Mouse (Mus musculus) liver, adult 2 months (tissue): ENCODE results near the gene Urah. TPM values are rescaled to one million over a fixed set of nuclear protein-coding genes. Genes with fewer than 3 reads are reported as not detected.

Experiments
- DNase-seq: peaks from one replicate; pipeline ENCODE4 v3.0.0-alpha.2; 2011; ENCODE audit warnings: low read depth, low spot score; ENCODE audit errors: extremely low read depth
- H3K27ac ChIP-seq: fragments of 200-500 bp; replicated peaks from 2 replicates; pipeline ENCODE4 v1.5.1; 2012; ENCODE audit warnings: low read depth, mild to moderate bottlenecking, control low read depth, inconsistent platforms, low read length; ENCODE audit not compliant: insufficient read depth
- H3K27me3 ChIP-seq: fragments of 200-500 bp; 2 replicates; pipeline ENCODE4 v1.6.1; 2012; ENCODE audit warnings: mild to moderate bottlenecking, moderate library complexity, low read length, inconsistent platforms; ENCODE audit not compliant: control insufficient read depth, insufficient read depth
- H3K36me3 ChIP-seq: fragments of 200-500 bp; 2 replicates; pipeline ENCODE4 v1.6.1; 2012; ENCODE audit warnings: low read length, inconsistent platforms; ENCODE audit not compliant: control insufficient read depth, insufficient read depth
- H3K4me1 ChIP-seq: fragments of 200-500 bp; 2 replicates; pipeline ENCODE4 v1.6.1; 2011; ENCODE audit warnings: low read length; ENCODE audit not compliant: control insufficient read depth, insufficient read depth
- H3K4me3 ChIP-seq: fragments of 200-500 bp; 2 replicates; pipeline ENCODE4 v1.5.1; 2011; ENCODE audit warnings: low read depth, mild to moderate bottlenecking, control low read depth, low read length, moderate library complexity; ENCODE audit not compliant: insufficient read depth
- H3K79me2 ChIP-seq: fragments of 200-500 bp; 2 replicates; pipeline ENCODE4 v1.6.1; 2012; ENCODE audit warnings: inconsistent platforms, mild to moderate bottlenecking, low read length, moderate library complexity; ENCODE audit not compliant: control insufficient read depth, insufficient read depth
- H3K9ac ChIP-seq: fragments of 200-500 bp; 2 replicates; pipeline ENCODE4 v1.6.1; 2012; ENCODE audit warnings: low read depth, mild to moderate bottlenecking, control low read depth, inconsistent platforms, low read length
- CTCF ChIP-seq: fragments of 200-500 bp; IDR thresholded peaks from 2 replicates; pipeline ENCODE4 v1.5.1; 2011; ENCODE audit warnings: low read depth, low read length, control low read depth
- POLR2A ChIP-seq: fragments of 200-500 bp; IDR thresholded peaks from 2 replicates; pipeline ENCODE4 v1.6.1; 2011; ENCODE audit warnings: low read length, control low read depth; ENCODE audit not compliant: insufficient read depth; ENCODE audit errors: extremely low read depth
- WGBS: fragments of 180-500 bp; shearing (Covaris S2); methylation state at CpG from one replicate; pipeline ENCODE4 v1.1.7; 2018; 5-methylcytosine and 5-hydroxymethylcytosine counted together
- polyA plus RNA-seq: library from polyadenylated mRNA; depleted of rRNA; stranded (reverse); fragments of >200 nt; gene quantifications from 2 replicates; pipeline ENCODE4 v1.2.3, GENCODE M21; 2012
- total RNA-seq: library from RNA; depleted of rRNA; stranded (reverse); fragments of >200 nt; gene quantifications from 2 replicates; pipeline ENCODE4 v1.2.3, GENCODE M21; 2014

Urah gene
- total and polyA plus RNA-seq, 2 experiments, result 549 to 1,096 TPM

DNA sequence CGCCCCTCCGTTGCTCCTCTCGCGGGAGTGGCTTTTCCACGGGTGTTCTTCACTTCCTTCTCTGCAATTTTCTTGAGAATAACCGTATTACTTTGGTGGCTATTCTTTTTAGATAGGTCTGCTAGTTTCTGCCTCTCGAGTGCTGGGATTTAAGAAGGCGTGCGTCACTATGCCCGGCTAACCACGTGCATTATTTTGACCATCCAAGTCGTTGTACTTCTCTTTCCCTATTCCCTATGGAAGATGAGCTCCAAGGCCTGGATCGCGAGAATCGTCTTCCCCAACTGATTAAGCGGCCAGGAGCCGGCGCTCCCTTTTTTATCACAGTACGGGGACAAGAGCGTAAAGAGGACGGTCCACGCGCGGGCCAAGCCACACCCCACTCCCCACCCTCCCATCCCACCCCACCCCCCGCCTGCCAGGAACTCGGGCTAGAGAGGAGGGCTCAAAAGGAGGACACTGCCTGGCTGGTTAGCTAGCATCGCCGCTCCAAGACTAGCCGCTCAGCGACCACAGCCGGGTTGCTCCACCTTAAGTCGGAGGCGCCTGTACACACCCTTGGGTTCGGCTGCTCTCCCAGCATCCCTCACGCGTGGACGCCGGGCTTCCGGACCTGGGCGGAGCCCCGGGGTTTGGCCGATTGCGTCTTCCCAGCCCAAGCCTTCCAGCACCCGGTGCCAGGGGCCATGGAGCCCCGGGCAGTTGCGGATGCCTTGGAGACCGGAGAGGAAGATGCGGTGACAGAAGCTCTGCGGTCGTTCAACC lies 22.1 kb downstream of the Urah start, which contains the start of gene Ric8a:
TSS of gene Ric8a (plus strand) at position 173 of the 765 bp plus-strand sequence.
- peak within 1 kb of the TSS; percentile 91 for H3K9ac ChIP-seq
- DNase-seq, result peak; percentile 80
- peaks cover 35% of the 10 kb centered on the region for H3K4me1 ChIP-seq
- H3K36me3 ChIP-seq, result peaks cover 8% of the 10 kb centered on the region; the same call in 1 of the 2 replicates
- H3K27me3 ChIP-seq, result no peaks in the 10 kb centered on the region
- peak within 1 kb of the TSS; percentile 97 for H3K27ac ChIP-seq
- H3K79me2 ChIP-seq, result peaks cover 30% of the 10 kb centered on the region
- WGBS, result under 1% methylated on average over 50 of the region's 50 CpGs
- peak within 1 kb of the TSS; percentile 92 for H3K4me3 ChIP-seq
- TF ChIP-seq POLR2A (peak; percentile 66), CTCF (no peak)

DNA sequence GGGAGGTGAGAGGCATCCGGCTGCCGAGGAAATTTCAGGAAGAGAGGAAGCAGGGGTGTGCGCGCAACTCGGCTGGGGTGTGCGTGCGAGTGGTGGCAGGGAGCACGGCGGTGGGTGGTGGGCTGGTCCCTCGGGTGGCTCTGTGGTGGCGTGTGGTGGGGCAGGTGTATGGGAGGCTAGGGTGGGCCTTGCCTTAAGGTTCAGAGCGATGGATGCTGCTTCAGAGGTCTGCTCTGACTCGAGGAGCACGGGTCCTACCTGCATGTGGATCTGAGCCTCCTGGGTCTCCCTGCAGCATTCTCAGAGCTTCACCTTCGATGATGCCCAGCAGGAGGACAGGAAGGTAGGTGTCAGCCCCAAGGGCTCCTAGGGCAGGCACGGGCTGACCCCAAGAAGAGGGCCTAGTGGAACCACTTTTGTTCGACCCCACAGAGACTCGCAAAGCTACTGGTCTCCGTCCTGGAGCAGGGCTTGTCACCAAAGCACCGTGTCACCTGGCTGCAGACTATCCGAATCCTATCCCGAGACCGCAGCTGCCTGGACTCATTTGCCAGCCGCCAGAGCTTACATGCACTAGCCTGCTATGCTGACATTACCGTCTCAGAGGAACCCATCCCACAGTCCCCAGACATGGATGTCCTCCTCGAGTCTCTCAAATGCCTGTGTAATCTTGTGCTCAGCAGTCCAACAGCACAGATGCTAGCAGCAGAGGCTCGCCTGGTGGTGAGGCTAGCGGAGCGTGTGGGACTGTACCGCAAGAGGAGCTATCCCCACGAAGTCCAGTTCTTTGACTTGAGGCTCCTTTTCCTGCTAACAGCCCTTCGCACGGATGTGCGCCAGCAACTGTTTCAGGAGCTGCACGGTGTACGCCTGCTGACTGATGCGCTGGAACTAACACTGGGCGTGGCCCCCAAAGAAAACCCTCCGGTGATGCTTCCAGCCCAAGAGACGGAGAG lies 23.0 kb downstream of the Urah start, which contains the start of gene Bet1l:
TSS of gene Bet1l (minus strand) at position 28 of the 956 bp plus-strand sequence.
- TF ChIP-seq CTCF, result no peak
- H3K36me3 ChIP-seq, result peaks cover 10% of the 10 kb centered on the region
- peaks cover 27% of the 10 kb centered on the region for H3K4me1 ChIP-seq
- H3K79me2 ChIP-seq, result peaks cover 25% of the 10 kb centered on the region
- peak within 1 kb of the TSS; percentile 91 for H3K9ac ChIP-seq
- peak within 1 kb of the TSS; percentile 92 for H3K4me3 ChIP-seq
- H3K27me3 ChIP-seq, result no peaks in the 10 kb centered on the region
- H3K27ac ChIP-seq, result peak within 1 kb of the TSS; percentile 97
- 35% methylated on average over 40 of the region's 40 CpGs for WGBS
- DNase-seq, result no peak

DNA sequence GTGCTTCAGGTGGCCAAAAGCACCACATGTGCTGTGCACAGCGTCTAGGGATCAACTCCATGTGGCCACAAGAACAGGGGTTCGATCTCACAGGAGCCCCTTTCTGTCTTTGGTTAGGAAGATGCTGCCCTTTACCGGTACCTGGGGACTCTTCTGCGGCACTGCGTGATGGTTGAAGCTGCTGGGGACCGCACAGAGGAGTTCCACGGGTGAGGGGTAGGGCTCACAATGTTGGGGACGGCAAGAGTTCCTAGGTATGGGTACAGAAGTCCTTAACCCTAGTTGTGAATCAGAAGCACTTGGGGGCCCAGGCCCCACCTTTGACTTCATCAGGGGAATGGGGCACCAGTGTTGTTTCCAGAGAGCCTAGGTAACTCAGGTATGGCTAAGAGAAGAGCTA lies 23.9 kb downstream of the Urah start:
- DNase-seq, result no peak
- Histone ChIP-seq H3K36me3 (peaks cover 19% of the 10 kb centered on the region), H3K4me3 (no peak overlapping the region), H3K4me1 (peaks cover 21% of the 10 kb centered on the region), H3K79me2 (peaks cover 21% of the 10 kb centered on the region), H3K27ac (no peak overlapping the region), H3K27me3 (no peaks in the 10 kb centered on the region), H3K9ac (no peak overlapping the region)
- TF ChIP-seq POLR2A (no peak), CTCF (no peak)
- 96% methylated on average over 8 of the region's 8 CpGs for WGBS

DNA sequence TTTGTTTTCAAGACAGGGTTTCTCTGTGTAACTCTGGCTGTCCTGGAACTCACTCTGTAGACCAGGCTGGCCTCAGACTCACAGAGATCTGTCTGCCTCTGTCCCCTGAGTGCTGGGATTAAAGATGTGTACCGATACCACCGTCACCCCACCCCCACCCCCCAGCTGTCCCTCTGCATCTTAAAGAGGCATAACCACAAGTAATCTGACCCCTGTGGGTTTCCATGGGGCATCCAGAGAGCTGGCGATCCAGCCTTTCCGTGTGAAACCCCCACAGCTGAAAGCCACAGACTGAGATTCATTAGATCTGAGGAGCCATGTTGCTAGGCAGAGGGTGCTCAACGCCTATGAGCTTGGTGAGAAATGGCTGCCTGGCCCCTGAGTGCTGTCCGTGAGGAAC lies 25.2 kb downstream of the Urah start:
- H3K9ac ChIP-seq, result no peak overlapping the region
- 89% methylated on average over 6 of the region's 6 CpGs for WGBS
- H3K27ac ChIP-seq, result no peak overlapping the region
- TF ChIP-seq POLR2A (no peak), CTCF (no peak)
- H3K27me3 ChIP-seq, result no peaks in the 10 kb centered on the region
- DNase-seq, result no peak
- H3K36me3 ChIP-seq, result peaks cover 23% of the 10 kb centered on the region
- H3K4me1 ChIP-seq, result peaks cover 9% of the 10 kb centered on the region
- H3K79me2 ChIP-seq, result peaks cover 15% of the 10 kb centered on the region
- no peak overlapping the region for H3K4me3 ChIP-seq

DNA sequence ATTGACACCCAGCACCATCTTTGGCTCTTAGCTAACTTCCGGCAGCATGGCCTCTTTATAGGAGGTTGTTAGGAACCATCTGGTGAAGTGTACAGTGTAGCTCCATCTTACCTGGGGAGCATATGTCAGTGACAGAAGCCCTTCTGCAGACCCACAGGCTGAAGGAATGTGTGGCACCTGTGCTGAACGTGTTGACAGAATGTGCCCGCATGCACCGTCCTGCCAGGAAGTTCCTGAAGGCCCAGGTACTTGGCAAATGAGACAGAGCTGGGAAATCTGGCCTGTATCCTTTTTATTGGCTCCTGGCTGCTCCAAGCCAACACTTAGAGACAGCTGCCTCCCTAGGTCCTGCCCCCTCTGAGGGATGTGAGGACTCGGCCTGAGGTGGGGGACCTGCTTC lies 25.9 kb downstream of the Urah start:
- no peak for TF ChIP-seq POLR2A
- no peak for TF ChIP-seq CTCF
- no peak overlapping the region for H3K4me3 ChIP-seq
- H3K27ac ChIP-seq, result no peak overlapping the region
- H3K27me3 ChIP-seq, result no peaks in the 10 kb centered on the region
- peaks cover 29% of the 10 kb centered on the region for H3K36me3 ChIP-seq
- no peak overlapping the region for H3K9ac ChIP-seq
- 81% methylated on average over 5 of the region's 5 CpGs for WGBS
- no peak for DNase-seq
- H3K4me1 ChIP-seq, result peaks cover 6% of the 10 kb centered on the region
- H3K79me2 ChIP-seq, result peaks cover 7% of the 10 kb centered on the region; the same call in 1 of the 2 replicates
